ENCODE assay signal across 16 mouse cellular contexts in genomic region chr6:50273947-50274346, GRCm38 (mm10).
"Had no signal": no experiment of that assay in that cellular context is flagged by ENCODE, and none has a peak within 500 bp of the region (broad histone marks: within the 10 kb centered on the region; RNA-seq: fewer than 3 reads in every experiment).

No protein-coding gene starts in this region.

- H3K9me3 ChIP-seq: neural tube, embryonic 13.5 days; neural tube, embryonic 15.5 days; stomach, embryonic 15.5 days had no signal

- H3K36me3 ChIP-seq: neural tube, embryonic 13.5 days; neural tube, embryonic 15.5 days; stomach, embryonic 15.5 days had no signal

- H3K27ac ChIP-seq: neural tube, embryonic 13.5 days; neural tube, embryonic 15.5 days; stomach, embryonic 15.5 days; stomach, postnatal 0 days had no signal

- H3K27me3 ChIP-seq: neural tube, embryonic 13.5 days; neural tube, embryonic 15.5 days; stomach, embryonic 15.5 days had no signal

- H3K4me2 ChIP-seq: neural tube, embryonic 13.5 days; neural tube, embryonic 15.5 days; stomach, embryonic 15.5 days had no signal

- H3K4me3 ChIP-seq: neural tube, embryonic 13.5 days; neural tube, embryonic 15.5 days; stomach, embryonic 15.5 days had no signal

- H3K4me1 ChIP-seq: neural tube, embryonic 13.5 days; neural tube, embryonic 15.5 days; stomach, embryonic 15.5 days had no signal

- H3K9ac ChIP-seq: neural tube, embryonic 13.5 days; neural tube, embryonic 15.5 days; stomach, embryonic 15.5 days had no signal

- DNase-seq: retina, postnatal 1 day; right cerebral cortex, adult 18-20 months; right cerebral cortex, postnatal 14 days; right cerebral cortex, postnatal 25 days; right cerebral cortex, postnatal 4 days; spleen, adult 18-20 months; thymus, adult 18-20 months; thymus, adult 2 months; thymus, postnatal 14 days; thymus, postnatal 25 days; thymus, postnatal 36 days; thymus, postnatal 4 days had no signal
